Mouse (Mus musculus) kidney, adult 2 months (tissue): Measurements from ENCODE around the gene Olfr517.

Experiments
- CTCF ChIP-seq: fragments of 200-500 bp; conservative IDR thresholded peaks from 2 replicates; pipeline ENCODE4 v1.5.1; 2011; ENCODE audit warnings: low read depth, mild to moderate bottlenecking, control low read depth, low read length, moderate library complexity, mixed read lengths; ENCODE audit not compliant: insufficient read depth, insufficient read length
- POLR2A ChIP-seq: fragments of 200-500 bp; IDR thresholded peaks from one replicate; pipeline ENCODE4 v1.6.1; 2011; ENCODE audit warnings: low read depth, low read length, control low read depth

DNA sequence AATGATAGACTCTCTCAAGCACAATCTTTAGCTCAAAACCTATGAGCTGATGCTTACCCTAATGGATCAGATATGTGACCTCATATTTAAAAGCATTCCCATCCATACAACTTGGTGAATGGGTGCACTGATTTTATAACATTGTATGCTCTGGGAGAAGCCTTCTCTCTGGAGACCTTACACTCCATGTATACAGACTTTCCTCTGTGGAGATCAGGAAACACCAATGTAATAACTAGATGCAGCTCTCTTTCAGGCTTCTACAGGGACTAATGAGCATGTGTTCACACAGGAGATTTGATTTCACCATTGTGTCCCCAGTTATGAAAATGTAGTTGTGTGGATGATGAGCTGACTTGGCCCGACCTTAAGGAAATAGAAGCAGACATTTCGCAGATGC is 21.8 kb downstream of the Olfr517 start, which contains the start of gene Olfr516:
- TF ChIP-seq CTCF (no peak), POLR2A (no peak)
